Mouse (Mus musculus): ENCODE results near the gene H1foo. TPM values are rescaled to one million over a fixed set of nuclear protein-coding genes. Genes with fewer than 3 reads are reported as not detected.

Gene H1foo
- polyA plus RNA-seq, 1 experiment from 2014 or later, result not detected

DNA sequence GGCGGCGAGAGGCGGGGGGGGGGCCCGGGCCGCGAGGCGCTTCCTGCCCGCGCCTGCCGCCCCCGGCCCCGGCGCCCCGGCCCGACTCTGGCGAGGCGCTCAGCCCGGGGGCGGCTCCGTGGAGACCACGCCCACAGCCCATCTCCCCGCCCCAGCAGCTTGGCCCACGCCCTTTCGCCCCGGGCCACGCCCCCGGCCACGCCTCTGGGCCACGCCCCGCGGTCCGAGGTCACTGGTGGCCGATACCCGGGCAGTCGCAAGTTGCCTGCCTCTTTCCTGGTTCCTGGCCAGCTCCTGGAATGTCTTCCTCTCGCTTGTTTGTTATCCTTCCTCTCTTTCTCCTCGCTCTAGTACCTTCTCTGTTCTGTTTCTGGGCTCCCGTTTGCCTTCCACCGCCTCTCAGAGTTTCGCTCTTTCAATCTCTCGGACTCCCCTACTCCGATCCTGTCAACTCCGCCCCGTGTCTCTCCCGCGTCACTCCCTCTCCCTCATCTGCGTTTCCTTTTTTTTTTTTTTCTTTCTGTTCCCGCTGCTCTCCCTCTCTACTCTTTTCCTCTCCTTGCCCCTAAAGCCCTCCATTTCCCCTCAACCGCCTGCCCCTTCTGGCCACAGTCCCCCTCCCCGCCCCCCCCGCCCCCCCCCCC lies 50.3 kb downstream of the H1foo start, which contains the start of gene Plxnd1:
Gene Plxnd1, minus strand, starts transcription at position 129 of the 644 bp plus-strand sequence.
- under 1% methylated on average over 46 of the region's 51 CpGs for WGBS
- H3K4me3 ChIP-seq, result peak within 1 kb of the TSS; percentile 64

DNA sequence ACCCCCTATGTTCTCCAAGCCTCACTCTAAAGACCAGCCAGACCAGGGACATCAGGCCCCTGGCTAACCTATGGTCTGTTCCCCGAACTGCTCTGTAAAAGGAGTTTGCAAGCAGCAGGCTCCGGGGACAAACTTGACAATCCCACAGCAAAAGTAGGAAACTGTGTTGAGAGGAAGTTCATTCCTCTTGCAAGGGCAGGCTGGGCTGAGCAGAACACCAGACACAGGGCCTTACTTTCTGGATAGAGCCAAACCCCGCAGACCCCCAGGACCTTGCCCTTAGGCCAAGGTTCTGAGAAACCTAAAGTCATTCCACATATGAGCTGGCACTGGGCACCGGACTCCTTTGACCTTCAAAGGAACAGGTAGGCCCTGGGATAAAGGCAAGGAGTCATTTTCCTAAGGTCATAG lies 50.8 kb downstream of the H1foo start:
- Histone ChIP-seq H3K4me2 (peak overlapping the region; percentile 83), H3K4me1 (replicated peaks) (peaks cover 70% of the 10 kb centered on the region), H3K9me3 (replicated peaks) (peaks cover 8% of the 10 kb centered on the region; the same call in 1 of the 2 replicates), H3K36me3 (no peaks in the 10 kb centered on the region), H3K27ac (peak overlapping the region; percentile 86), H3K27me3 (peaks cover 31% of the 10 kb centered on the region), H3K4me3 (peak overlapping the region; percentile 64; the same call in 1 of the 2 replicates), H3K9ac (0 out of 2 replicates have a peak overlapping the region, but pooled peaks have one; percentile 4)
- WGBS, result 63% methylated on average over 4 of the region's 4 CpGs
- ATAC-seq (replicated peaks; ENCODE audit: insufficient number of reproducible peaks, insufficient read depth, low FRiP score, low read depth), result no peak

More for the DNA sequence above, 50.3 kb downstream of the H1foo start, which contains the start of gene Plxnd1:
- Histone ChIP-seq H3K9ac (peak within 1 kb of the TSS; percentile 73), H3K27ac (peak within 1 kb of the TSS; percentile 86), H3K4me1 (replicated peaks) (peaks cover 70% of the 10 kb centered on the region), H3K4me2 (peak within 1 kb of the TSS; percentile 83), H3K9me3 (replicated peaks) (peaks cover 8% of the 10 kb centered on the region; the same call in 1 of the 2 replicates), H3K36me3 (no peaks in the 10 kb centered on the region), H3K27me3 (peaks cover 31% of the 10 kb centered on the region)
- ATAC-seq (replicated peaks; ENCODE audit: insufficient number of reproducible peaks, insufficient read depth, low FRiP score, low read depth), result peak; percentile 79

DNA sequence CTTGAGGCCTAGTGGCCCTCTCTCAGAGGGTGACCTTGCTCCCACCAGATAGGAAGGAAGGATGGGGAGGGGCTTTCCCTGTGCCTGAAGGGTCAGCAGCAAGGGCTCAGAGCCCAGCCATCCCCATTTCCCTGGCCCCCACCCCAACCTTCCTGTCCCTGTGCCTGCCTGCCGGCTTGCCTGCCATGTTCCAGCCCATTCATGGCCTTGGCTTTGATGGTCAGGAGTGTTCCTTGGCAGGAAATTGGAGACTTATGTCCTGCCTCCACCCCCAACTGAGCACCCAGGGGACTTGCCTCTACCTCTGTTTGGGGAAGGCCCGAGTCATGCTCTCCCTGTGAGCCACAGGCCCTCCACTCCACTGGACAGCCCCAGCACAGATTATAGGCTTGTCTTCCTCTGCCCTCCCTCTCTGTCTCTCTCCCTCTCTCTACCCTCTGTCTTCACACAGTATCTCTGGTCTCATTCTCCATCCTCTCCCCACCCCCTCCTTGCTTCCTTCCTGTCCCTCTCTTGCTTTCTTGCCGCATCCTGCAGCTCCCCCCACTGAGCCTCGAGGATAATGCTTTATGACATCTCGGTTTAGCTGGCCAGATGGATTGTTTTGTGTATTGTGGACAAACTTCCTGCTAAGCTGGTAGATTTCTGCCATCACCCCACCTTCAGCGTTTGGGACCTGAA lies 51.6 kb downstream of the H1foo start:
- 40% methylated on average over 6 of the region's 6 CpGs for WGBS
- H3K36me3 ChIP-seq, result no peaks in the 10 kb centered on the region
- peak overlapping the region; percentile 86 for H3K27ac ChIP-seq
- ATAC-seq (replicated peaks; ENCODE audit: insufficient number of reproducible peaks, insufficient read depth, low FRiP score, low read depth), result peak; percentile 25
- 0 out of 2 replicates have a peak overlapping the region, but pooled peaks have one; percentile 64 for H3K4me3 ChIP-seq
- peaks cover 8% of the 10 kb centered on the region; the same call in 1 of the 2 replicates for H3K9me3 ChIP-seq (replicated peaks)
- H3K27me3 ChIP-seq, result peaks cover 31% of the 10 kb centered on the region
- H3K4me1 ChIP-seq (replicated peaks), result peaks cover 67% of the 10 kb centered on the region
- peak overlapping the region; percentile 83 for H3K4me2 ChIP-seq
- no peak overlapping the region for H3K9ac ChIP-seq

DNA sequence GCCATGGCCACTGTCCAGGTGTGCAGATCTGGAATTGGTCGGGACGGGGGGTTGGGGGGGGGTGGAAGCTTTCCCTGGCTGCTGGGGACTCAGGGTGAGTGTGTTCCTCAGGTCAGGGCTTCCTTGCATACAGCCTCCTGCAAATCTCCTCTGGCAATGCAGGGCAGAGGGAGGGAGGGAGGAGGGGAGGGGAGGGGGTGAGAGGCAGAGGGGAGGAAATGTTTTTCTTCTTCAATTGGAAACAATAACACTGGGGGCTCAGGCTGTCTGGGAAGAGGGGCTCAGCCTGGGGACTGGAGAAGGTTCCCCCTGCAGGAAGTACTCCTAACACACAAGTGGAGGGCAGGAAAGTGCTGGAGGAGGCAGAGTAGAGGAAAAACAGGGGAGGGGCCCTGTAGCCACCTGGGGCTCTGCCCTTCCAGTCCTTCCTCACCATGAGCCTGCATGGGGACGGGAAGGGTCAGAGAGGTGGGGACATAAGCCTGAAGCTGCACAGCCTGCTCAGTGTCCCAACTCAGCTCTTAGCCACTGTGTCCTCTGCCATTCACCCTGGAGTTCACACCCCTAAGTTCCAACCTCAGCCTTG lies 53.1 kb downstream of the H1foo start:
- Histone ChIP-seq H3K36me3 (no peaks in the 10 kb centered on the region), H3K9me3 (replicated peaks) (peaks cover 8% of the 10 kb centered on the region; the same call in 1 of the 2 replicates), H3K27me3 (peaks cover 23% of the 10 kb centered on the region), H3K27ac (peak overlapping the region; percentile 86), H3K4me2 (0 out of 2 replicates have a peak overlapping the region, but pooled peaks have one; percentile 23), H3K9ac (no peak overlapping the region), H3K4me3 (no peak overlapping the region), H3K4me1 (replicated peaks) (peaks cover 64% of the 10 kb centered on the region)
- 40% methylated on average over 3 of the region's 3 CpGs for WGBS
- 0 out of 2 replicates have a peak, but pooled peaks have one; percentile 19 for ATAC-seq (replicated peaks; ENCODE audit: insufficient number of reproducible peaks, insufficient read depth, low FRiP score, low read depth)

DNA sequence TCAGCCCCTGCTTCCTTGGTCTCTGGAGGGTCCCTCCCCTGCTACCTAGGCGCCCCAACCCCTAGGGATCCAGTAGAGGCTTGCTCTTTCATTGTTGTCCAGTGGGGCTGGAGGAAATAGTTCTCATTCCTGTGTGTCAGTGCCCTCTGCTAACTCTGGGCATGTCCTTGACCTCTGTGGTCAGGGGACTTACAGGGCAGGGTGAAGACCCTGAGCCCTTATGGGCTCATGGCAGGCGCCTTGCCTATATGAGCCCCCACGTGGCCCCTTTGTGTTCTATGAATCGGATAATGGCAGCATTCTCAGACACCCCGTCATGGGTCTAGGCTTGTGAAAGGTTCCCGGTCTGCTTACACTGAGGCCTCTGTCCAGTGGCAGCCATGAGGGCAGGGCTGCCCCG lies 54.0 kb downstream of the H1foo start:
- H3K4me2 ChIP-seq, result peak overlapping the region; percentile 23
- H3K4me1 ChIP-seq (replicated peaks), result peaks cover 61% of the 10 kb centered on the region

DNA sequence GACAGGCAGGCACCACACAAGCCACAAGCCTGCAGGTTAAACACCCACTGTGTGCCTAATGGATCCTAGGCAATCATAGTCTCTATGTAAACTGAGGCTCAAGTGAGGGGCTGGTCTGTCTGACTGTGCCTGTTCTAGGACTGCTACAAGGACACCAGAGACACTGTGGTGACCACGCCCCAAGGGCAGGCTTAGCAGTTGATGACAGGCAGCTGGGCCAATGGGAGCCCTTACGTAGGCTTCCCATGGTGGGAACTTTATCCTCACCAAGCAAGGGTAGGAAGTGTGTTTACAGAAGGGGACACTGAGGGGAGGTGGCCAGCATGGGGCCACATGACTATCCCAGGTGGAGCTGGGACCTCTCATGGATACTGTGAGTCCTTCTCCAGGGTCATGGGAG lies 54.5 kb downstream of the H1foo start:
- no peak overlapping the region for H3K4me3 ChIP-seq
- peak overlapping the region; percentile 86 for H3K27ac ChIP-seq
- 93% methylated on average over 2 of the region's 2 CpGs for WGBS
- H3K4me1 ChIP-seq (replicated peaks), result peaks cover 61% of the 10 kb centered on the region
- H3K9ac ChIP-seq, result no peak overlapping the region
- H3K4me2 ChIP-seq, result peak overlapping the region; percentile 23
- H3K36me3 ChIP-seq, result no peaks in the 10 kb centered on the region
- H3K27me3 ChIP-seq, result peaks cover 9% of the 10 kb centered on the region; the same call in 1 of the 2 replicates
- no peak for ATAC-seq (replicated peaks; ENCODE audit: insufficient number of reproducible peaks, insufficient read depth, low FRiP score, low read depth)
- H3K9me3 ChIP-seq (replicated peaks), result peaks cover 8% of the 10 kb centered on the region; the same call in 1 of the 2 replicates

More for the DNA sequence above, 54.0 kb downstream of the H1foo start:
- WGBS, result 73% methylated on average over 7 of the region's 7 CpGs
- no peak for ATAC-seq (replicated peaks; ENCODE audit: insufficient number of reproducible peaks, insufficient read depth, low FRiP score, low read depth)
- no peaks in the 10 kb centered on the region for H3K36me3 ChIP-seq
- H3K27me3 ChIP-seq, result peaks cover 13% of the 10 kb centered on the region
- 0 out of 2 replicates have a peak overlapping the region, but pooled peaks have one; percentile 5 for H3K9ac ChIP-seq
- H3K9me3 ChIP-seq (replicated peaks), result peaks cover 8% of the 10 kb centered on the region; the same call in 1 of the 2 replicates
- no peak overlapping the region for H3K4me3 ChIP-seq
- peak overlapping the region; percentile 86 for H3K27ac ChIP-seq

Other genes starting within 250 kb of the H1foo start
- gene Tmem40, start 182.5 kb upstream of the H1foo start, polyA plus RNA-seq (2015; fragmentation: Nextera tagmentation; extraction: Ambion mirVana), result 1.3 and 1.7 TPM in 2 replicates
- gene Cand2, start 170.4 kb upstream of the H1foo start, polyA plus RNA-seq (2015; fragmentation: Nextera tagmentation; extraction: Ambion mirVana), result 40.8 and 48.7 TPM in 2 replicates
- 1,057 and 1,253 TPM in 2 replicates for gene Rpl32, start 136.2 kb upstream of the H1foo start, polyA plus RNA-seq (2015; fragmentation: Nextera tagmentation; extraction: Ambion mirVana)
- 0.29 and 0.53 TPM in 2 replicates for gene Efcab12, start 106.5 kb upstream of the H1foo start, polyA plus RNA-seq (2015; fragmentation: Nextera tagmentation; extraction: Ambion mirVana)
- gene Mbd4, start 91.6 kb upstream of the H1foo start, polyA plus RNA-seq (2015; fragmentation: Nextera tagmentation; extraction: Ambion mirVana), result 9.2 and 11.3 TPM in 2 replicates
- gene Ift122, start 91.5 kb upstream of the H1foo start, polyA plus RNA-seq (2015; fragmentation: Nextera tagmentation; extraction: Ambion mirVana), result 18.4 and 24.2 TPM in 2 replicates
- not detected in 2 replicates for gene Rho, start 13.2 kb upstream of the H1foo start, polyA plus RNA-seq (2015; fragmentation: Nextera tagmentation; extraction: Ambion mirVana)
- gene Plxnd1, start 50.1 kb downstream of the H1foo start, polyA plus RNA-seq (2015; fragmentation: Nextera tagmentation; extraction: Ambion mirVana), result 38.6 and 53.4 TPM in 2 replicates
- 10.4 and 10.7 TPM in 2 replicates for gene Tmcc1, start 248.5 kb downstream of the H1foo start, polyA plus RNA-seq (2015; fragmentation: Nextera tagmentation; extraction: Ambion mirVana)

All from heart, embryonic 15.5 days (tissue).